Mouse (Mus musculus) liver, embryonic 11.5 days (tissue): Measurements from ENCODE around the gene Acox3. TPM values are rescaled to one million over a fixed set of nuclear protein-coding genes. Genes with fewer than 3 reads are reported as not detected.

Experiments
- ATAC-seq: fragments of 200-750 bp; cut with Nextera tagmentation; replicated peaks from 2 replicates; pipeline ENCODE4 v1.8.0; 2017; ENCODE audit warnings: moderate number of reproducible peaks, mild to moderate bottlenecking, moderate TSS enrichment, moderate library complexity; ENCODE audit not compliant: low FRiP score
- DNase-seq: peaks from one replicate; pipeline ENCODE4 v3.0.0-alpha.2; 2017; ENCODE audit warnings: low spot score
- H3K27ac ChIP-seq: fragments of 300-500 bp; sonication (generic); 2 replicates; pipeline ENCODE4 v1.5.1; 2014; ENCODE audit warnings: mild to moderate bottlenecking, low read depth, low read length, control low read depth
- H3K27me3 ChIP-seq: fragments of 300-500 bp; sonication (generic); replicated peaks from 2 replicates; pipeline ENCODE4 v1.6.1; 2014; ENCODE audit warnings: low read length, mixed read lengths; ENCODE audit not compliant: control insufficient read depth, insufficient read depth
- H3K36me3 ChIP-seq: fragments of 300-500 bp; sonication (generic); 2 replicates; pipeline ENCODE4 v1.6.1; 2014; ENCODE audit warnings: mild to moderate bottlenecking, low read length, moderate library complexity, mixed read lengths; ENCODE audit not compliant: control insufficient read depth, insufficient read depth
- H3K4me1 ChIP-seq: fragments of 300-500 bp; sonication (generic); replicated peaks from 2 replicates; pipeline ENCODE4 v1.6.1; 2014; ENCODE audit warnings: low read length, mixed read lengths; ENCODE audit not compliant: control insufficient read depth, insufficient read depth
- H3K4me2 ChIP-seq: fragments of 300-500 bp; sonication (generic); 2 replicates; pipeline ENCODE4 v1.6.1; 2014; ENCODE audit warnings: mild to moderate bottlenecking, control low read depth, moderate library complexity
- H3K4me3 ChIP-seq: fragments of 300-500 bp; sonication (generic); 2 replicates; pipeline ENCODE4 v1.5.1; 2014; ENCODE audit warnings: low read depth, low read length, control low read depth
- H3K9ac ChIP-seq: fragments of 300-500 bp; sonication (generic); 2 replicates; pipeline ENCODE4 v1.6.1; 2014; ENCODE audit warnings: low read depth, low read length, control low read depth
- H3K9me3 ChIP-seq: fragments of 300-500 bp; sonication (generic); 2 replicates; pipeline ENCODE4 v1.6.1; 2016; ENCODE audit warnings: low read length, inconsistent platforms, mixed read lengths; ENCODE audit not compliant: control insufficient read depth
- WGBS: fragments of 180-500 bp; shearing (Covaris S2); extraction: QIAGEN DNeasy Blood & Tissue Kit; methylation state at CpG from one replicate; pipeline ENCODE4 v1.1.7; 2014; 5-methylcytosine and 5-hydroxymethylcytosine counted together
- polyA plus RNA-seq: library from polyadenylated mRNA; unstranded; fragments of >200 nt; fragmentation: Nextera tagmentation; extraction: Ambion mirVana; gene quantifications from 2 replicates; pipeline ENCODE4 v1.2.1, GENCODE M21; 2014

Gene Acox3
- polyA plus RNA-seq, 1 experiment from 2014 or later, result 6.5 TPM

- Histone ChIP-seq H3K4me3 (no peak overlapping the region), H3K9ac (no peak overlapping the region), H3K27ac (no peak overlapping the region), H3K36me3 (peaks cover 29% of the 10 kb centered on the region), H3K9me3 (no peaks in the 10 kb centered on the region), H3K4me2 (no peak overlapping the region), H3K27me3 (no peaks in the 10 kb centered on the region), H3K4me1 (no peaks in the 10 kb centered on the region)
- no peak for DNase-seq
- 88% methylated on average over 4 of the region's 4 CpGs for WGBS
- ATAC-seq, result no peak
Observed at GRCm38 (mm10) chr5:35566632-35567031, 16.2 kb upstream of the Acox3 start.

- DNase-seq (no peak), ATAC-seq (no peak)
- H3K4me2 ChIP-seq, result no peak overlapping the region
- H3K27me3 ChIP-seq, result no peaks in the 10 kb centered on the region
- H3K4me3 ChIP-seq, result no peak overlapping the region
- no peak overlapping the region for H3K27ac ChIP-seq
- no peaks in the 10 kb centered on the region for H3K9me3 ChIP-seq
- peaks cover 5% of the 10 kb centered on the region for H3K4me1 ChIP-seq
- WGBS, result 83% methylated on average over 6 of the region's 6 CpGs
- no peak overlapping the region for H3K9ac ChIP-seq
- H3K36me3 ChIP-seq, result peaks cover 9% of the 10 kb centered on the region; the same call in 1 of the 2 replicates
Observed at GRCm38 (mm10) chr5:35571546-35571945, 11.3 kb upstream of the Acox3 start.

DNA sequence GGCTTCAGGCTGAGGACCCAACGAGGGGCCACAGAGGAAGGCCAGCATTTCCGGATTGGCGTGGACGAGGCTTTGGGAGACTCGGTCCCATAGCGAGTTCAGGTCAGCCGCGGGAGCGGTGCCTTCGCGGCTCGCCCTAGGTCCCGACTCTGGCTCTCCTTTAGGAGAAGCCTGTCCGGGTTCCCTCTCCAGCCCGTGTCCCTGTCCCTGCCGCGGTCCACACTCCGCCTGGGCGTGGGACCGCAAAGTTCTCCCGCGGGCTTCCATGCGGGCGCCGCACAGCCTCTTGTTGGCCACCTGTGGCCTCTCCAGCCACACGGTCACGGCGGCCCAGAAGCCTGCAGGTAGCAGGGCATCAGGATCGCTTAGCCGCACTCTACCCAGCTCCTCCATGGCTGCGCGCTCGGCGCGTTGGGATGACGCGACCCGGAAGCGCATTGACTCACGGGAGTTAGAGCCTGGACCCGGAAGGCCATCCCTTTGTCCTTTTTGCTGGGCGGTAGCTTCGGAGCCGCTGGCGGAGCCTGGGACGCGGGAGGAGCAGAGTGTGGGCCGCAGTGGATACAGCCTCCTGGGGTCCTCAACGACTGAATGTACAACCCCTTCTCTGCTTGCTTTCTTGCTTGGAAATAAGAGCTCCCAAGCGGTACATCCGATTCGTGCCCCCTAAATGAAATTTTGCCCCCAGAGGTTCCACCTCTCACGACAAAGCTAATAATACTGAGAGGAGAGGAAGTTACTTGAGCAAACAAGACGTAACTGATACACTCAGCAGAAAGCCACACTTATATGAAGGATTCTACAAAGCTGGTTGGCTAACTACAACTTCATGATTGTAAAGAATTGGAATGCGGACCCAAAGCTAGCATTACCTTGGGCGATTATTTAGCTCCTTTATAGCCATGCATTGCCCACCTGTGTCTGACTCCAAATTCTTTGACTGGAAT, 7.9 kb upstream of the Acox3 start, which contains the start of gene Trmt44:
Gene Trmt44, minus strand, starts transcription at position 418 of the 947 bp plus-strand sequence.
- H3K9ac ChIP-seq, result peak within 1 kb of the TSS; percentile 86
- peak; percentile 87 for DNase-seq
- no peaks in the 10 kb centered on the region for H3K27me3 ChIP-seq
- peaks cover 6% of the 10 kb centered on the region for H3K4me1 ChIP-seq
- peak; percentile 95 for ATAC-seq
- peak within 1 kb of the TSS; percentile 92 for H3K4me3 ChIP-seq
- WGBS, result 4% methylated on average over 56 of the region's 56 CpGs
- H3K4me2 ChIP-seq, result peak within 1 kb of the TSS; percentile 78
- peaks cover 3% of the 10 kb centered on the region; the same call in 1 of the 2 replicates for H3K36me3 ChIP-seq
- H3K9me3 ChIP-seq, result no peaks in the 10 kb centered on the region
- peak within 1 kb of the TSS; percentile 73 for H3K27ac ChIP-seq

DNA sequence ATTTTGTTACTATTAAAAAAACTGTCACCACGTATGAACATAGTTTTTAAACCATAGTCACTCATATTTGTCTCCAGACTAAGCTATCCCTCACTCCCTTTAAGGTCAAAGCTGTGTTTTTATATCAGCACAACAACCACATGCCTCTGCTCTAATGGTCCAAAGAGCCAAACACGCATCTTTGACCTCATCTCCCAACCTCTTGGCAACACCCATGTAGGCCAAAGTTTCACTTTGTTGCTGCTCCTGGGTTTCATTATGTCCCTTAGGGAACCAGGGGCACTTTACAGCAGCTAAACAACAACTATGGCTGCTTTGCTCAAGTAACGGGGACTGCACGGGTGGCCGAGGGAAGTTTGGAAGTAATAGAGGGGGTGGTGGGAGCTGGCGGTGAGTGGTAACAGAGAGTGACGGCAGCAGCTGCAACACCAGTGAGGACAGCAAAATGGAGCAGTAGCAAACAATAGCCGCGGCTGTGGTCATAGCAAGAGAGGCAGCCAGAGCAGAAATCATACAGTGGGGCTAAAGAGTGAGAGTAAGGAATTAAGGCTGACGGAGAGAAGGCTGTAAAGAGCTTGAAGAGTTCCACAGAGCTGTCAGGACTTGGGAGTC, 6.3 kb upstream of the Acox3 start:
- WGBS, result 88% methylated on average over 10 of the region's 10 CpGs
- Histone ChIP-seq H3K27me3 (no peaks in the 10 kb centered on the region), H3K9ac (no peak overlapping the region), H3K4me3 (no peak overlapping the region), H3K36me3 (no peaks in the 10 kb centered on the region; the same call in 1 of the 2 replicates), H3K9me3 (no peaks in the 10 kb centered on the region), H3K4me2 (no peak overlapping the region), H3K4me1 (peaks cover 6% of the 10 kb centered on the region), H3K27ac (no peak overlapping the region)
- no peak for ATAC-seq
- no peak for DNase-seq

GRCm38 (mm10) chr5:35578411-35578810, 4.4 kb upstream of the Acox3 start:
- no peak overlapping the region for H3K4me2 ChIP-seq
- H3K4me3 ChIP-seq, result no peak overlapping the region
- H3K9me3 ChIP-seq, result no peaks in the 10 kb centered on the region
- H3K27ac ChIP-seq, result no peak overlapping the region
- H3K36me3 ChIP-seq, result no peaks in the 10 kb centered on the region
- DNase-seq (no peak), ATAC-seq (no peak)
- peaks cover 9% of the 10 kb centered on the region for H3K4me1 ChIP-seq
- H3K9ac ChIP-seq, result no peak overlapping the region
- no peaks in the 10 kb centered on the region for H3K27me3 ChIP-seq
- 70% methylated on average over 2 of the region's 2 CpGs for WGBS

DNA sequence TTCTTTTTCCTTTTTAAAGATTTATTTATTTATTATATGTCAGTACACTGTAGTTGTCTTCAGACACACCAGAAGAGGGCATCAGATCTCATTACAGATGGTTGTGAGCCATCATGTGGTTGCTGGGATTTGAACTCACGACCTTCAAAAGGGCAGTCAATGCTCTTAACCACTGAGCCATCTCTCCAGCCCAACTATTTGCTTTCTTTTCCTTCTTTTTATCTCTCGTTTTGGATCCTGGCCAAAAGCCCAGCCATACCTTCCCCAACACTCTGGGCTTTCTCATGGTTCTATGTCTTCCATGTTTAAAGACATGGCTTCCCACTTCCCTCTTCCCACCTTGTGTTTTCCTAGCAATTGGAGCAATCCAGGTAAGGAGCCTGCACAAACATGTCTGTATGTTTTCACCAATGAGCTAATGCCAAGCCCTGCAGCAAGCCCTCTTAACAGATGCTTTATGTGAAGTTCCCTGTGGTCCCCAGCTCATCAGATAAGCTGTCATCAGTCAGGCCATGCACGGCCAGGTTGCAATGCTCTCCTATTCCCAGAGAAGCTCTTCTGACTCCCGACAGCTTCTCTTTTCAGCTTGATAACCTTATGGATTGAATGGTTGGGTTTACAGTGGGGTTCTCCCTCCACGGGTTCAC, 3.5 kb upstream of the Acox3 start:
- 45% methylated on average over 5 of the region's 5 CpGs for WGBS
- H3K4me1 ChIP-seq, result peaks cover 4% of the 10 kb centered on the region
- no peak for ATAC-seq
- H3K4me3 ChIP-seq, result no peak overlapping the region
- DNase-seq, result no peak
- H3K4me2 ChIP-seq, result no peak overlapping the region
- H3K27ac ChIP-seq, result no peak overlapping the region
- no peaks in the 10 kb centered on the region for H3K27me3 ChIP-seq
- H3K9ac ChIP-seq, result no peak overlapping the region
- H3K9me3 ChIP-seq, result no peaks in the 10 kb centered on the region
- no peaks in the 10 kb centered on the region for H3K36me3 ChIP-seq

- peaks cover 4% of the 10 kb centered on the region; the same call in 1 of the 2 replicates for H3K4me1 ChIP-seq
- no peaks in the 10 kb centered on the region for H3K9me3 ChIP-seq
- ATAC-seq (no peak), DNase-seq (no peak)
- no peaks in the 10 kb centered on the region for H3K36me3 ChIP-seq
- H3K27ac ChIP-seq, result no peak overlapping the region
- no peak overlapping the region for H3K9ac ChIP-seq
- H3K4me3 ChIP-seq, result no peak overlapping the region
- 42% methylated on average over 3 of the region's 3 CpGs for whole genome bisulfite sequencing
- H3K4me2 ChIP-seq, result no peak overlapping the region
- H3K27me3 ChIP-seq, result no peaks in the 10 kb centered on the region
Observed at GRCm38 (mm10) chr5:35580156-35580922, 2.5 kb upstream of the Acox3 start.

DNA sequence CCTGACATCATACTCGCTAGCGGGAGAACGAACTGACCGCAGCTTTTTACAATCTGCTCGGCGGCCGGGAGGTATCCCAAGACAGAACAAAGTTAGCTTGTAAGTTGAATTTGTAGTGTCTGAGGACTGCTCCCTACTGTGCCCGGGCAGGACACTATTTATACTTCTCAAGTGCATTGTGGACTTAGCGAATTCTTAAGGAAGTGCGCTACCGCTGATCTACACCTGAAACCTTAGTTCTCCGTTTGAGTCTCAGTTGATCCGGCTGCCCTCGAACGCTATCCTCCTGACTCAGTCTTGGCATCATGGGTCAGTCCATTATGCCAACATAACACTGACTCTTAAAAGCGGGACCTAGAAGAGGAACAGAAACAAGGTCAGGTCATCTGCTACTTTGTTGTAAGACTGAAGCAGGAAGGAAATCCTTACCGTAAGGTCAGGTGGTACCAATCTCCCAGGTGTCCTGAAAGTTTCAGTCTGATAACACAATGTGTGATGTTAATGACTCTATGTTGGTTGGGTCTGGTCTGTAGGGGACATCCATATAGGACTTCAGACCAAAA, 462 bp downstream of the Acox3 start:
- Histone ChIP-seq H3K4me1 (0 out of 2 replicates have a peak, but pooled peaks cover 4% of the 10 kb centered on the region), H3K4me3 (peak overlapping the region; percentile 67), H3K27me3 (no peaks in the 10 kb centered on the region), H3K9ac (peak overlapping the region; percentile 58), H3K9me3 (no peaks in the 10 kb centered on the region), H3K4me2 (peak overlapping the region; percentile 79), H3K27ac (no peak overlapping the region), H3K36me3 (no peaks in the 10 kb centered on the region)
- DNase-seq, result no peak
- WGBS, result 3% methylated on average over 17 of the region's 17 CpGs
- ATAC-seq, result no peak
